ENCODE assay signal across 9 mouse cellular contexts in the genomic region with DNA sequence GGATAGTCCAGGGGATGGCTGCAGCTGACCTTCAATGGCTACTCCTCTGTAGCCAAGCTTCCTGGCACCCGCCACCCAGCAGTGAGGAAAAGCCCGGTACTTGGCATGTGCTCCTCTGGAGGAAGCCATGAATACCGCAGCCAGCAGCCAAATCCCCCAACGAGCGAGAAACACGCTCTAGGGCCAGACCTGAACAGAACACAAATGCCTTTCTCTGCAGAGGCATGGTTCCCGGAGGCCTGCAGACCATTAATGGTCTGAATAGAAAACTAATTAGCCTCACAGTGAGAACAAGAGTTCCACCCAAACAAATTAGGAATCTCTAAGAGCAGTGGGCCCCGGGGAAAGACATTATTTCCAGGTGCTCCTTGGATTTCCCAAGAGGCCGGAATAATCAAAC. TPM values are rescaled to one million over a fixed set of nuclear protein-coding genes. Genes with fewer than 3 reads are reported as not detected.
DNase-seq lines count a peak whose midpoint lies in the region; ATAC-seq and TF ChIP-seq lines count a peak whose summit lies in the region.
"Had no signal": no experiment of that assay in that cellular context is flagged by ENCODE, and none has a peak within 500 bp of the region (broad histone marks: within the 10 kb centered on the region; RNA-seq: fewer than 3 reads in every experiment).

No protein-coding gene starts in this region.

- TF ChIP-seq CTCF in gastrocnemius, adult 2 months (IDR thresholded peaks at IDR 0.05): no peak
- no peak for TF ChIP-seq CTCF in midbrain, postnatal 0 days (IDR thresholded peaks at IDR 0.05)

- no peak overlapping the region for H3K4me2 ChIP-seq in hindbrain, embryonic 12.5 days (replicated peaks)
- H3K4me2 ChIP-seq in hindbrain, embryonic 11.5 days (replicated peaks; ENCODE audit: low read depth, low read length): no peak overlapping the region
- H3K4me2 ChIP-seq in midbrain, postnatal 0 days (ENCODE audit: low read depth, low read length, poor library complexity, severe bottlenecking): no peak overlapping the region
- H3K4me2 ChIP-seq: midbrain, embryonic 12.5 days had no signal

- no peaks in the 10 kb centered on the region for H3K27me3 ChIP-seq in hindbrain, embryonic 12.5 days
- no peaks in the 10 kb centered on the region for H3K27me3 ChIP-seq in hindbrain, embryonic 11.5 days (ENCODE audit: control insufficient read depth, insufficient read depth, low read length)
- H3K27me3 ChIP-seq in midbrain, postnatal 0 days (ENCODE audit: insufficient read depth, low read length): no peaks in the 10 kb centered on the region
- H3K27me3 ChIP-seq: midbrain, embryonic 12.5 days had no signal

- intact Hi-C loops in gastrocnemius, adult 2 months (cut with DNase I): no loop called here

- no peak overlapping the region for H3K9ac ChIP-seq in hindbrain, embryonic 12.5 days
- H3K9ac ChIP-seq in hindbrain, embryonic 11.5 days (ENCODE audit: low read depth, low read length): no peak overlapping the region
- H3K9ac ChIP-seq in midbrain, postnatal 0 days (replicated peaks; ENCODE audit: low read length, poor library complexity, severe bottlenecking): no peak overlapping the region
- H3K9ac ChIP-seq: midbrain, embryonic 12.5 days had no signal

- peaks cover 8% of the 10 kb centered on the region; the same call in 1 of the 2 replicates for H3K4me1 ChIP-seq in hindbrain, embryonic 12.5 days
- no peaks in the 10 kb centered on the region for H3K4me1 ChIP-seq in hindbrain, embryonic 11.5 days (replicated peaks; ENCODE audit: control insufficient read depth, insufficient read depth, low read length)
- H3K4me1 ChIP-seq in midbrain, postnatal 0 days (ENCODE audit: insufficient read depth, low read length): no peaks in the 10 kb centered on the region

- 58% methylated on average over 9 of the region's 9 CpGs for WGBS in hindbrain, embryonic 12.5 days
- 77% methylated on average over 9 of the region's 9 CpGs for WGBS in hindbrain, embryonic 11.5 days
- WGBS in midbrain, postnatal 0 days: 65% methylated on average over 9 of the region's 9 CpGs

- peaks cover 26% of the 10 kb centered on the region for H3K36me3 ChIP-seq in hindbrain, embryonic 12.5 days
- no peaks in the 10 kb centered on the region; the same call in 1 of the 2 replicates for H3K36me3 ChIP-seq in hindbrain, embryonic 11.5 days (ENCODE audit: control insufficient read depth, insufficient read depth, low read length)
- H3K36me3 ChIP-seq in midbrain, postnatal 0 days (ENCODE audit: insufficient read depth, low read length): peaks cover 11% of the 10 kb centered on the region; the same call in 1 of the 2 replicates

- no peak overlapping the region for H3K4me3 ChIP-seq in hindbrain, embryonic 12.5 days
- H3K4me3 ChIP-seq in hindbrain, embryonic 11.5 days (ENCODE audit: low read depth, low read length): no peak overlapping the region
- H3K4me3 ChIP-seq in gastrocnemius, adult 2 months: no peak overlapping the region
- H3K4me3 ChIP-seq in midbrain, postnatal 0 days (ENCODE audit: low read depth, low read length): no peak overlapping the region
- H3K4me3 ChIP-seq: midbrain, embryonic 12.5 days had no signal

- peak; percentile 52 for ATAC-seq in hindbrain, embryonic 12.5 days (ENCODE audit: low FRiP score)
- no peak for ATAC-seq in hindbrain, embryonic 11.5 days (ENCODE audit: low FRiP score)
- ATAC-seq in midbrain, postnatal 0 days (ENCODE audit: low FRiP score): peak; percentile 56; the same call in 1 of the 2 replicates
- no peak for ATAC-seq in CD4-positive, CD25-positive, alpha-beta regulatory T cell, adult 4 months

- no peak for DNase-seq in hindbrain, embryonic 11.5 days (ENCODE audit: low spot score)
- DNase-seq in cerebellum, adult 9-10 months: peak; percentile 41
- peak; percentile 85 for DNase-seq in gastrocnemius, adult 2 months
- peak; percentile 12 to 33 for DNase-seq in kidney, postnatal 4 days
- DNase-seq in midbrain, postnatal 0 days (ENCODE audit: low spot score): peak; percentile 86
- no peak for DNase-seq in B cell, adult 2 months

- H3K9me3 ChIP-seq in hindbrain, embryonic 12.5 days (replicated peaks): no peaks in the 10 kb centered on the region
- no peaks in the 10 kb centered on the region for H3K9me3 ChIP-seq in hindbrain, embryonic 11.5 days (ENCODE audit: control insufficient read depth, low read length)
- H3K9me3 ChIP-seq in midbrain, postnatal 0 days (ENCODE audit: low read length): no peaks in the 10 kb centered on the region
- H3K9me3 ChIP-seq: midbrain, embryonic 12.5 days had no signal

- peak overlapping the region; percentile 35; the same call in 1 of the 2 replicates for H3K27ac ChIP-seq in hindbrain, embryonic 12.5 days
- no peak overlapping the region for H3K27ac ChIP-seq in hindbrain, embryonic 11.5 days (ENCODE audit: low read depth, low read length)
- H3K27ac ChIP-seq in gastrocnemius, adult 2 months: peak overlapping the region; percentile 70
- H3K27ac ChIP-seq in midbrain, postnatal 0 days (ENCODE audit: low read depth, low read length): peak overlapping the region; percentile 57; the same call in 1 of the 2 replicates
- H3K27ac ChIP-seq: midbrain, embryonic 12.5 days had no signal

RNA-seq across cellular contexts. Expression of a gene that starts 46.3 kb away (rescaled TPM):
- polyA plus RNA-seq in hindbrain, embryonic 12.5 days (2016; fragmentation: Nextera tagmentation; extraction: Ambion mirVana): 77.5 and 79.6 TPM in 2 replicates
- polyA plus RNA-seq in hindbrain, embryonic 11.5 days (2014; fragmentation: Nextera tagmentation; extraction: Ambion mirVana): 49.9 and 51.7 TPM in 2 replicates
- total RNA-seq in gastrocnemius, adult 2 months (2021): 10 to 100 TPM; 50.7 to 59.7 TPM
- 103 and 107 TPM in 2 replicates for total RNA-seq in midbrain, postnatal 0 days (2014; rRNA removed)
- polyA plus RNA-seq in midbrain, postnatal 0 days (2015; fragmentation: Nextera tagmentation; extraction: Ambion mirVana): 48.4 and 51.5 TPM in 2 replicates
- 10 to 100 TPM; 19.2 to 24.2 TPM for polyA plus RNA-seq in CD4-positive, CD25-positive, alpha-beta regulatory T cell, adult 4 months (2017; shearing (Covaris generic))

RNA-seq across cellular contexts. Expression of a gene that starts 56.4 kb away (rescaled TPM):
- 1.7 and 2.1 TPM in 2 replicates for polyA plus RNA-seq in hindbrain, embryonic 12.5 days (2016; fragmentation: Nextera tagmentation; extraction: Ambion mirVana)
- 0.90 and 1.0 TPM in 2 replicates for polyA plus RNA-seq in hindbrain, embryonic 11.5 days (2014; fragmentation: Nextera tagmentation; extraction: Ambion mirVana)
- total RNA-seq in gastrocnemius, adult 2 months (2021): under 1 TPM; 0.17 to 0.18 TPM
- 13.1 and 15.7 TPM in 2 replicates for total RNA-seq in midbrain, postnatal 0 days (2014; rRNA removed)
- 1.8 and 2.1 TPM in 2 replicates for polyA plus RNA-seq in midbrain, postnatal 0 days (2015; fragmentation: Nextera tagmentation; extraction: Ambion mirVana)
- under 1 TPM in 1 of 2 experiments, not detected in 1; 0.24 TPM for polyA plus RNA-seq in CD4-positive, CD25-positive, alpha-beta regulatory T cell, adult 4 months (2017; shearing (Covaris generic))

Comparison
In these comparisons a context has a peak if more than half of its experiments do, and no peak if none do; other contexts are left out.
1. ATAC-seq: peak in hindbrain, embryonic 12.5 days (single experiment) and midbrain, postnatal 0 days (single experiment); none in hindbrain, embryonic 11.5 days (single experiment) and CD4-positive, CD25-positive, alpha-beta regulatory T cell, adult 4 months (single experiment).
2. DNase-seq: peak in cerebellum, adult 9-10 months (single experiment), gastrocnemius, adult 2 months (single experiment), kidney, postnatal 4 days (2 of 2) and midbrain, postnatal 0 days (single experiment); none in hindbrain, embryonic 11.5 days (single experiment) and B cell, adult 2 months (0 of 2).